Mouse (Mus musculus): ENCODE results near the gene Fam183b.
"Not testable (repeated sequence)": the region's sequence is repeated elsewhere in the genome, so short reads cannot be mapped to it uniquely, and the experiment has no call there.

Gene Fam183b

DNA sequence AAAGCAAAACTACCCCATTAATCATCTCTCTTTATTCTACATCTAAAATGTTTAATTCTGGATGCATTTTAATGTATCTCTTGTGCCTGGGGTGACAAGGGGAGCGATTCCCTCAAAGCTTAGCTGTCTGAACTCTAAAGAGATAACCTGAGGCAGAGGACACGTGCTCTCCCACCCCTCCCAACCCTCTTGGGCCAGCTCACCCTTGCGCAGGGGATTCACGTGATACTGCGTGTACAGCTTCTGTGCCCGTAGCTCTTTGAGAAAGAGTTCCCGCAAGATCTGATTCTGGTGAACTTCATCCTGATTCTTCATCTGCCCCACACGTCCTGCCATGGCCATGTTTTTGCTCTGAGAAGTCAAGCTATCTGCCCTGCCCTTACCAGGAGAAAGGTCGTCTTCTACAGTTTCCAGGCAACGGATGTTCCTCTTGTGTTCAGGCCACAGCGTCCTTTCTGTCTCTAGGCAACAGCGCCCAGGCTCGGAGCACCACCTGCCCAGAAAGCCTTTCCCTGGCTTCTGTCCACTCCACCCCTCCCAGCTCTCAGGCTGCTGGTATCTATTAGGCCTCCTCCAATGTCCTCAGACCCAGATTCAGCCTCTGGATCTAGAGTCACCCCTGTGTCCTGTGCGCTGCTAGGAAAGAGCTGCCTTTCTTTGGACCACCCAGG is at the start of gene Fam183b:
Fam183b (minus strand) TSS at position 403 of the 671 bp plus-strand sequence.
- peak; percentile 14 for DNase-seq (ENCODE audit: low read depth, low spot score)

DNA sequence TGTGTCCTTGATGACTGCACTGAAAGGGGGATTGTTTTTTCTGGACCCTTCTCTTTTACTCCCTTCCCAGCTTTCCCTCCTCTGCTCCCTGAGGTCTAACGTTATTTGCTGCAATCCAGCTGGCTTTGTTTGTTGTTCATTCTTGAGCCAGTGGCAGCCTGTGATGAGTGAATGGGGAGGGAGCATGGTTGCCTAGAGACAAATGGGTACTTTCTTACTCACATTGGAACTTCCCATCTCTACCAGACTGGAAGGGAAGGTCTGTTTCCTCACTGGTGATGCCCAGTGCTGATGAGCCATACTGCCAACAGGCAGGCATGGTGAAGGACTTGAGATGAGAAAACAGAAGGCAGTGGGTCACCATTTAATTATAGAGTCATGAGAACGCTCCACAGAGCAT is 48.0 kb upstream of the Fam183b start:
- DNase-seq (ENCODE audit: low read depth, low spot score) = no peak

DNA sequence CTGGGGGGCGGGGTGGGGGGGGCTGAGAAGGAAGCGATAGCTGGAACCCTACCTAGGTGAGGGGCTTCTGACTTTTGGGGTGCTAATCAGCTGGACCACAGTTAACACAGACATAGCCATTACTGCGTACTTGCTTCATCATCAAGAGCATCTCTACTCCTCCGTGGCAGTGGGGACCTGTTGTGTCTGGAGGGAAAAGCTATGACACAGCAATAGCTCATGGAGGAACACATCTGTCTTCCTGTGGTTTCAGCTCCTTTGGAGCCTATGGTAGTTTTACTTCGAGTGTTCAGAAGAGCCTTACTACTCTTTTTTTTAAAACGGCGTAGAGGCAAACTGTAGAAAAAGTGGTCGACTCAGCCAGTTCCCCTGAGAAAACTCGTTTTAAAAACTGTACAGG is 45.9 kb upstream of the Fam183b start:
- DNase-seq (ENCODE audit: low read depth, low spot score) = no peak

DNA sequence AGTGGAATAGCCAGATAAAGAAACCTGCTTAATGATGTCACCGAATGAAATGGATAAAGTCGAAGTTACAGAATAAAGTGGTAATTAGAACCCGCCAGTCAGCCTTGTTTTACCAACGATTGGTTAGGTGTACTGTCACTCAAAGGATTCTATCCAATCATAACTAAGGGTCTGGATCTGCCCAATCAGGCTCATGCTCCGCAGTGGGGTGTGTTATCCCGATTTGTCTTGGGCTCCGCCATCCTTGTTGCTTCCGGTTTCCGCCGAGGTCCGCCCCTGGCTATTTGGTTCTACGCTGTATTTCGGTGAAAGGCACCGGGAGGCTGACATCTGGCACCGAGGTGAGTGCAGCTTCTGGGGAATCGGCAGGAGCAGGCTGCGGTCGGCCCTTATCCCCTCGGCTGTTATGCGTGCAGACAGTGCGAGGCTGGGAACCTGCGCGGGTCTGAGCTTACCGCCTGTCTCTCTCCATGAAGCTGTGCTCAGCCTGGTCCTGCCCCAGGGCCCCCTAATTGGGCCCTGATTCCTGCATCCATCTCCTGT is 45.2 kb upstream of the Fam183b start, which contains the start of gene Gm12258:
Gm12258 (plus strand) TSS at position 240 of the 543 bp plus-strand sequence.
- peak; percentile 94 for DNase-seq (ENCODE audit: low read depth, low spot score)

DNA sequence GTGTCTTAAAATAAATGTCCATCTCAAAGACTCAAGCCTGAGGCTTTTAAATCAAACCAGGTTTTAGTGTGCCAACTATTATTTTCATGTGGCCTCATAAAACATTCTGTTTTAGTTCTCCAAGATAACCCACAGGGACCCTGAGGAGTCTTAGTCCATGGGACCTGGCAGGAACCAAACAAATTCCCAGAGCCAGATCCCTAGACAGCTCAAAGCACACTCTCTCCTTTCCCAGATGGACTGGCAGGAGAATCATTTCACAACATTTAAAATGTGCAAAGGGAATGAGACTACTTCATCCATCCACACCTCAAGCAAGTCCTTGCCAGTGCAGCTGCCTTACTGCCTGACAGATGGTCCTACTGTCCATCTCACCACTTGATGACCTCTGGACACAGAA is 37.2 kb upstream of the Fam183b start, which contains the start of gene Olfr311:
Olfr311 (plus strand) TSS at position 301 of the 400 bp plus-strand sequence.
- DNase-seq (ENCODE audit: low read depth, low spot score) = not testable (repeated sequence)

- not testable (repeated sequence) for DNase-seq (ENCODE audit: low read depth, low spot score)
Observed at GRCm38 (mm10) chr11:58832541-58832940, 30.8 kb upstream of the Fam183b start.

- DNase-seq (ENCODE audit: low read depth, low spot score) = no peak
Observed at GRCm38 (mm10) chr11:58829764-58830163, 28.0 kb upstream of the Fam183b start.

DNA sequence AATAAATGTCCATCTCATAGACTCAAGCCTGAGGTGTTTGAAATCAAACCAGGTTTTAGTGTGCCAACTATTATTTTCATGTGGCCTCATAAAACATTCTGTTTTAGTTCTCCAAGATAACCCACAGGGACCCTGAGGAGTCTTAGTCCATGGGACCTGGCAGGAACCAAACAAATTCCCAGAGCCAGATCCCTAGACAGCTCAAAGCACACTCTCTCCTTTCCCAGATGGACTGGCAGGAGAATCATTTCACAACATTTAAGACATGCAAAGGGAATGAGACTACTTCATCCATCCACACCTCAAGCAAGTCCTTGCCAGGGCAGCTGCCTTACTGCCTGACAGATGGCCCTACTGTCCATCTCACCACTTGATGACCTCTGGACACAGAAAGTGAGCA is 27.2 kb upstream of the Fam183b start, which contains the start of gene Olfr312:
Olfr312 (plus strand) TSS at position 301 of the 400 bp plus-strand sequence.
- not testable (repeated sequence) for DNase-seq (ENCODE audit: low read depth, low spot score)

DNA sequence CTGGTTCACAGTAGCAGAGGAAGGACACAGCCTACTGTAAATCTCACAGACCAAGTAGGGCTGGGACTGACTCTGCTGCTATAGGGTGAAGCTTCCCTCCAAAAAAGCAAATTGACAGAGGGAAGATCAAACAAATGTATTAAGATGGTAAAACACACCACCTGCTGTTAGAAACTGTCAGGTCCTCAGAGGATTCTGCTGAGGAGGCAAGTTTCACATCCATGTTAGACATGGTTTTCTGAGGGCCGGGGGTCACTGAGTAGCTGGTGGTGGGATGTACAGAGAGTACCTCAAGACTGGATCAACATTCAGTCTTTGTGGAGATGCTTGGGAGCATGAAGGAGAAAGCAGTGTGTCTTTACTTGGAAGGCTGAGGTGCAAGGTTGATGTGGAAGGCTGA is 13.9 kb upstream of the Fam183b start:
- DNase-seq (ENCODE audit: low read depth, low spot score) = no peak

DNA sequence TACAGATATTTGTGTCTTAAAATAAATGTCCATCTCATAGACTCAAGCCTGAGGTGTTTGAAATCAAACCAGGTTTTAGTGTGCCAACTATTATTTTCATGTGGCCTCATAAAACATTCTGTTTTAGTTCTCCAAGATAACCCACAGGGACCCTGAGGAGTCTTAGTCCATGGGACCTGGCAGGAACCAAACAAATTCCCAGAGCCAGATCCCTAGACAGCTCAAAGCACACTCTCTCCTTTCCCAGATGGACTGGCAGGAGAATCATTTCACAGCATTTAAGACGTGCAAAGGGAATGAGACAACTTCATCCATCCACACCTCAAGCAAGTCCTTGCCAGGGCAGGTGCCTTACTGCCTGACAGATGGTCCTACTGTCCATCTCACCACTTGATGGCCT is 12.9 kb upstream of the Fam183b start, which contains the start of gene Olfr313:
Olfr313 (plus strand) TSS at position 301 of the 400 bp plus-strand sequence.
- not testable (repeated sequence) for DNase-seq (ENCODE audit: low read depth, low spot score)

- no peak for DNase-seq (ENCODE audit: low read depth, low spot score)
Observed at GRCm38 (mm10) chr11:58812001-58812400, 10.2 kb upstream of the Fam183b start.

GRCm38 (mm10) chr11:58804393-58804792 is 2.6 kb upstream of the Fam183b start:
- no peak for DNase-seq (ENCODE audit: low read depth, low spot score)

DNA sequence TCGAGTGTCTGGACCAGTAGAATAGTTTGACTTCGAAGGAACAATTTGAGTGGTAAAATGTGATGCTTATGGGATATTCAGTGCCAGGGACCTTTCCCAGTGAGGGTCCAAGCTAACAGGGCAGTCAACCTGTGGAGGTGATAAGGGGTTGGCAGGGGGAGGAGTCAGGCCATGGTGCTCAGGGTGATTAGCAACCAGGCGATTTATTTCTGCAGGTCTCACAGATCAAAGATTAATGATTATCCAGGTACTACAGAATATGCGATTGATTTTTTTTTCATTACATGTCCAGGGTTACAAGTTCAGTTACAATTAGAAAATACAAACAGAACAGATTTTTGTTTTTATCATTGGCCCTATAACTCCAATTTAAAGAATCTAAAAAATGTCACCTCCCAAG is 2.1 kb upstream of the Fam183b start:
- DNase-seq (ENCODE audit: low read depth, low spot score) = no peak

- DNase-seq (ENCODE audit: low read depth, low spot score) = no peak
Observed at GRCm38 (mm10) chr11:58799747-58800146, 2.0 kb downstream of the Fam183b start.

DNA sequence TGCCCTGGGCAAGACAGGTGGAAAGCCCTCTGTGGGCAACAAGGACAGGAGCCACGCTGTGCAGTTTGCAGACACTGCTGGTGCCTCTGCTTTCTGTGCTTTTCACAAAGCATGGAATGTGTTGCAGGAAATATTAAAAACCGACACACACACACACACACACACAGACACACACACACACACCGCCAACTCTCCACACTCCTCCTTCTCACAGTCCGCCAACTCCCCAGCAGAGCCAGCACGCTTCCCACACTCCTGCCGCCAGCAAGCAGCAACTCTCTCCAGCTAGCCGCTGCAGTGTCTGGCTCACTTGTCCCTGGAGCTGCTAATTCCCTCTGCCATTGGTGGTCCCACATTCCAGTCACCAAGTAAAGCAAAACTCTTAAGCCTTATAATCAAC is 4.9 kb downstream of the Fam183b start:
- no peak for DNase-seq (ENCODE audit: low read depth, low spot score)

- DNase-seq (ENCODE audit: low read depth, low spot score) = no peak
Observed at GRCm38 (mm10) chr11:58795856-58796255, 5.9 kb downstream of the Fam183b start.

- no peak for DNase-seq (ENCODE audit: low read depth, low spot score)
Observed at GRCm38 (mm10) chr11:58790646-58791045, 11.1 kb downstream of the Fam183b start.

DNA sequence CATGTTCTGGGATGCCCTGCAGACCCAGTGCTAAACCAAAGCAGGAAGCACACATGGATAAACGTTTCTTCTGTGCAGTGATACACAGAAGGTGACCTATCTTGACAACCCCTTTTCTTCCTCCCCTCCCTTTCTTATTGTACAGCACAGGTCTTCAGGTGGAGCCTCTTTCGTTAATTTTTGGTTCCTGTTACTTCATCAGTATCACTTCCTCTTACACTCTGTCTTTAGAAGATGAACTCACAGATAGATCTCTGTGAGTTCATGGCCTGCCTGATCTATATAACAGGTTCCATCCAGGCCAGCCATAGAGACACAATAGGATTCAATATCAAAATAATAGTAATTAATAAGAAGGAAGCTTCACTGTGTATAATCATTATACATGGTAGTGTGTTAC is 11.7 kb downstream of the Fam183b start:
- no peak for DNase-seq (ENCODE audit: low read depth, low spot score)

DNA sequence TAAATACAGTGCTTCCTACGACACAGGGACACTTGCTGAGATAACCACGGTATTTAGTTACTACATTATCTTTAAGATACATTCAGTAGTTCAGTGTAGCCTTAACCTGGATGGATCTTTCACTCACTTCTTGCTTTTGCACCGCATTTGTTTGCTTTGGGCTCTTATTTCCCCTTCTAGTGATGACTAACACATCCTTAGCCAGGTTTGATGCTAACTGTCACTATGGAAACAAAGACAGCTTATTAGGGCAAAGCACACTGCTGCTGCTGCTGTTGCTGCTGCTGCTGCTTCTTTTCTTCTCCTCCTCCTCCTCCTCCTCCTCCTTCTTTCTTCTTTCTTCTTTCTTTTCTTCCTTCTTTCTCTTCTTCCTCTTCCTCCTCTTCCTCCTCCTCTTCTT is 12.2 kb downstream of the Fam183b start:
- no peak for DNase-seq (ENCODE audit: low read depth, low spot score)

GRCm38 (mm10) chr11:58788346-58788745 is 13.4 kb downstream of the Fam183b start:
- no peak for DNase-seq (ENCODE audit: low read depth, low spot score)

DNA sequence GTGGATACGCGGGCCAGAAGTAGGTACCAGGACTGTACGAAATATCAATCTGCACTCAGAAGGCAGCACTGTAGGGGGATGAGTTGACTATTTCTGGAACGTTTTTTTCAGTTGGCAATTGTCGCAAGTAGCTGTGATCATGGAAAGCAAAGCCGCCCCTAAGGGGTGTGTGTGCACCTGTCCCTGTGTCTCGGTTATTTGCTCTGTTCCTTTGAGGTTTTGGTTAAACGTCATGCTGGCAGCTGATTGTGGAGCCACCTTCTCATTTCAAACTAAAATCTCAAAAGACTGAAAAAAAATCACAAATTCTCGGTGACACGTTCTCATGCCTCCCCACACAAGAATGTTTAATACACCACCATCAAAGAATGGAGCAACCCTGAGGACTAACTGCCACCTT is 14.1 kb downstream of the Fam183b start:
- no peak for DNase-seq (ENCODE audit: low read depth, low spot score)

DNA sequence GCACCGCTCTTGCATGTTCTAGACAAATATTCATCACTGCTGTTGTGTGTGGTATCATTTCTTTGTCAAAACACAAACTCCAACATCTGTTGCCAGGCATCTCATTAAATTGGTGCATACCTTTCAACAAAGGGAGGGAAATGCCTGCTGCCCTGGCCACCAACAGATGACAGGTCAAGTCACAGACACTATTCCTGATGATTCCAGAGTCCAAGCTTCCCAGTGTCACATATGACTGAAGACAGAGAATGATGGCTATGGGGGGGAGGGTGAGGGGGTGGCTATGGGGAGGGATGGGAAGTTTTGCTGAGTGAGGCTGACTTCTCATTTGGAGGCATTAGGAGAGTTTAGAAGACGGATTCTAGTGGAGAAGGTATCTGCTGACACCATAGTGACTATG is 17.6 kb downstream of the Fam183b start:
- DNase-seq (ENCODE audit: low read depth, low spot score) = no peak

- no peak for DNase-seq (ENCODE audit: low read depth, low spot score)
Observed at GRCm38 (mm10) chr11:58782480-58783089, 19.2 kb downstream of the Fam183b start, which contains the start of gene Olfr314. Gene Olfr314, plus strand, starts transcription at chr11:58782952.

Measured in embryo, embryonic 11.5 days (tissue).